Mouse (Mus musculus) spleen, embryonic (tissue): Measurements from ENCODE around the gene Kank3.

Source experiments
- CTCF ChIA-PET: fragments of 350-600 bp; sonication (Branson Sonifier 250); formaldehyde crosslinking; loops from one replicate; lab custom pipeline; 2022; lab: Charles Lee

Kank3 gene

DNA sequence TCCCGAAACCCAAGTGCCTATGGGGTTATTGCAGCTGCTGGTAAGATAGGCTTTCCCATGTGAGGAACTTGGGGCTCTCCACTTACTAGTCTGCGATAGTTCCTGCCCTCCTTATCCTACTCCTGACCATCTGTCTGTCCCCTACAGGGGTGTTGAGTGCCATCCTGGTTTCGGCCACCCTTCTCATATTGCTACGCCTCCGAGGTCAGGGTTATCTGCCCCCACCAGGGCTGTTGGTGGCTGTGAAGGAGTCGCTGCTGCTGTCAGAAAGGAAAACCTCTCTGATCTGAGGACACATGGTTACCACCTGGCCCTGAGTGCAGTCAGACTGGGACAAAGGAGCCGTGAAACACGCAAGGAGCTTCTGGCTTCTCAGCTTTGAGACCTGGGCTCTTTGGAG, 37.8 kb downstream of the Kank3 start:
- CTCF ChIA-PET, result no interaction called here

DNA sequence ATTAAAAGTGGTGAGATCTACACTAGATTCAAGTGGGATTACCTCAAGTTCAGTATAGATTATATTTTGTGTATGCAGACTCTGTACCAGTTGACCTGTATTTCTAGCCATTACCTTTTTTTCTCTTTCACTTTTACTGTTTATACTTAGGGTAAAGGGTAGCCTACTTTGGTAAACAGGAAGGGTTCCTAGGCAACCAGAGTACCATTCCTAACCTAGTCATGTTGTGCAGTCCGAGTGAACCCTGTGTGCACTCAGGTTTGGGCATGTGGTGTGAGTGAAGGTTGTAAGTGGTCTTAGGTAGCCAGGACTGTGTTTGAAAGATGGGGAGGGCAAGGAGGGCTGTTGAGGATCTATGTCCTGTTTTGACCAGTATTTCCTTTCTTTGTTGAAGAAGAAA, 41.0 kb downstream of the Kank3 start:
- CTCF ChIA-PET, result interaction anchor here (0.6 kb wide), 1 partner anchor 15 kb away, joined by 6 read pairs; no protein-coding TSS in a partner anchor

GRCm38 (mm10) chr17:33857816-33858215, 47.5 kb downstream of the Kank3 start:
- CTCF ChIA-PET, result no interaction called here

DNA sequence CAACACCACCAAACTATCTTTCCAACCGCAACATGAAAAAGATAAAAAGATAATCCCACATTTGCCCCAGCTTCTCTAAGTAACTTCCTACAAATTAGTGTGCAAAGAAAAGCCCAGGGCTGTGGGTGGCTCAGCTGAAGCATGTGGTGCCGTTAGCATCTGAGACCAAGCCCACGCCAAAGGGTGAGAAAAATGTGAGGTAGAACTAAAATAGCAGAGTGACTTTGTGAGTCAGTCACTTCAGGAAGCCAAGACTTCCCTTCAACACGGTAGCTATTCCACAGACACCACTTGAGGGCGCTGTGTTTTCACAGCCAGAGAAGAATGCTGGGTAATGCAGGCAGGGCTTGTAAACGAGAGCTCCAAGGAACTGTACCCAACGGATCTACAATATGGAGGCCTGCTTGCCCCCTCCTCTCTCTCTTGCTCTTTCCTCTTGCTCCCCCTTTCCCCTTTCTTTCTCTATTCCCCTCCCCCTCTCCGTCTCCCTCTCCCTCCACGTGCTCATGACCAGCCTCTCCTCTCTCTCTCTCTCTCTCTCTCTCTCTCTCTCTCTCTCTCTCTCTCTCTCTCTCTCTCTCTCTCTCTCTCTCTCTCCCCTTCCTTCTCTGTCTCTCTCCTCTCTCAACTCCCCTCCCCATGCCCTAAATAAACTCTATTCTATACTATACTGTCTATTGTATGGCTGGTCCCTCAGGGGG, 55.2 kb downstream of the Kank3 start:
- CTCF ChIA-PET, result interaction anchor here (0.5 to 0.6 kb wide), 3 partner anchors 211 to 1578 kb away, joined by 3 to 5 read pairs (median 4); no protein-coding TSS in a partner anchor
